Mouse (Mus musculus): ENCODE results near the gene Ciita.

Gene Ciita

GRCm38 (mm10) chr16:10471950-10472349 is 7.9 kb upstream of the Ciita start:
- DNase-seq (ENCODE audit: low read depth, low spot score): no peak

- DNase-seq (ENCODE audit: low read depth, low spot score): no peak
These were observed 4.9 kb upstream of the Ciita start for GRCm38 (mm10) chr16:10474956-10475355.

- DNase-seq (ENCODE audit: low read depth, low spot score): no peak
These were observed 3.9 kb upstream of the Ciita start for GRCm38 (mm10) chr16:10475919-10476318.

DNA sequence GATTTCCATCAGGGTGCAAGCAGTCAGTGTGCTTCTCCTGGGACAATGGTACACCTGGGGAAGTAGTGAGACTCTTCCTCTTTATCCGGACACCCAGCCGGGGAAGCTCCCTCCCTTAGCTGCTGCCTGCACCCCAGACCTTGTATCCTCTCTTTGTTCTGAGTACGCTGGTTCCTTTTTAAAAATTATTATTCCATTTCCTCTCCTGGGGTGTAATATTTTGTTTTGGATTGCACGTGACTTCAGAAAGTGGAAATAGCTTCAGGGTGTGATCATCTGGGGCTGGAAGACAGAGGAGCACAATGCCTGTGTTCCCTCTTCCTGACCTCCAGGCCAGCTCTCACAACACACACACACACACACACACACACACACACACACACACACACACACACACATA is 2.5 kb downstream of the Ciita start:
- no peak for DNase-seq (ENCODE audit: low read depth, low spot score)

DNA sequence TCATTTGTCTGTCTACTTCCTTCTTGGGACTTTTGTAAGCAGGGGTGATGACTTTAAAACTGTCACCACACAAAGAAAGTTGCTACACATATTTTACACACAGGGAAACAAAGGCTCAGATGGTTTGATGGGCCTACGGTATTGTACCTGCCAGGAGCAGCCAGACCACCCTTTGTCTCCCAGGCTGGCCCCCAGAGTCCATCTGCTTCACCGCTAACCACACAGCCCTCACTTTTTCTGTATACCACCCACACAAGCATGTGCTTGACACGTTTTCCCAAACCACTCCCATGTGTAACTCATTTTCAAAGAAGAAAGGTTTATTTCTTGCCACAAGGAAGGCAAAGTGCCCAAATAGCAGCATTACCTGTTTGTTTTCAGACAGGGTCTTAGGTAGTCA is 7.1 kb downstream of the Ciita start:
- DNase-seq (ENCODE audit: low read depth, low spot score): no peak

GRCm38 (mm10) chr16:10487895-10488493 is 8.1 kb downstream of the Ciita start:
- DNase-seq (ENCODE audit: low read depth, low spot score): no peak

DNA sequence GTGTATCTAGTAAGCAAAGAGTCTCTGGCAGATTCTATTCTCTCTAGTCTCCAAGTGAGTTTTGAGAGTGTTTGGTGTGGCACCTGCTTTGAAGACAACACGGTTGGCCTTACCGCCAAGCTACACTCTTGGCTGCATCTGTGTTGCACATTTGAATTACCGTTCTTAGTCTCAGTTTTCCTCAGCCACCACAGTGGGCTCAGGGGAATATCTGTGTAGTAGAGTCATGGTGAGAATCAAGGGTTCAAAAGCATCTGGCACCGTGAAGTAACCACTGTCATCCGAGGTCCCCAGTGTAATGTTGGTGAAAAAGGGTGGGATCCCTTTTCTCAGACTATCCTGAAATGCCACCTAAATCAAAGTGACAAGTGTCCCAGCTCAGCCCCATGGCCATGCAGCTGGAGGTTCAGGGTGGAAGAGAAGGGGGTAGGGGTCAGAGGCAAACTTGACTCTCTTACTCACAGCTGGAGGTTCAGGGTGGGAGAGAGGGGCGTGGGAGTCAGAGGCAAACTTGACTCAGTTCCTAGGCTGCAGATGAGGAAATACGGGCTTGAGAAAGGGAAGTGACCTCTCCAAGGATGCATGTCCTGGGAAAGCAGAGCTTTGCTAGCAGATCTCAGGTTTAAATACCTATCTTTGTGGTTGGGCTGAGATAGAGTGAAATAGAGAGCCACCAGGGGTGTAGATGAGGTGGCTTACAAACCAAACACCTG is 9.1 kb downstream of the Ciita start:
- no peak for DNase-seq (ENCODE audit: low read depth, low spot score)

DNA sequence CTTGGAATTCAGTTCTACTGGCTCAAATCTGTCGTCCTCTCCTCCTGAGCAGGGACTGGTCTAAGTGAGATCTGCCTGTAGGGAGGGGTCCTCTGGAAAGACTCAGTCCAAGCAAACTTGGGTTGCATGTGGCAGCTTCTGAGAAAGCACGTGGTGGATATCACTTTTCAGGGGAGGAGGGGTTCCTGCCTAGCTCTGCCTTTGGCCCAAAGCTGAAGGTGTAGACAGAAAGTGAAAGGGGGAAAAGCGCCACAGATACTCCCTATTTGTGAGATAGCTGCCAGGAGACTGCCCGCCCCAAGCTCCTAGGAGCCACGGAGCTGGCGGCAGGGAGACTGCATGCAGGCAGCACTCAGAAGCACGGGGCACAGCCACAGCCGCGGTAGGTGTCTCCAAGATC is 9.6 kb downstream of the Ciita start:
- DNase-seq (ENCODE audit: low read depth, low spot score): no peak

DNA sequence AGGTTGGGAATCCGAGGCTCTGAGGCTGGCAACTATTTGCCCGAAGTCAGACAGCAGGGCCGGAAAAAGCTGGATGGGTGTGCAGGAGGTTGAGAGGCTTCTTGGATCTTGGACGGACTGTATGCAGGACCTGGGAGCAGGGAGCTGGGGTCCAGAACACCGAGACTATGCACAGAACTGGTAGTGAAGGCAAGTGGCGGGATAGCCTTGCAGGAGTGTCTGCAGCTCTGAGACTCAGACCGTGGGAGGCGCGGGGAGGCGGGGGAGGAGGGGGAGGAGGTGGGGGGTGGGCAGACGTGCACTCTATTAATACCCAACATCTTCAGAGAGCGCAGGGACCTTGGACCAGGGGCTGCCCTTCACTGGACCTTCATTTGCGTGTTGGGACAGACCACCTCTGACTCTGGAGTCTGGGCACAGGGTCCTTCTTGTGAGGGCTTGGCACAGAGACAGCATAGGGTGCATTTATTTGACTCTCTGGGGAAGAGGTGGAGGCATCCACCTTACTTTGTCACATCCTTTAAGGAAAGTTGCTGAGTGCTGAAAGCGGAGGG is 10.1 kb downstream of the Ciita start:
- DNase-seq (ENCODE audit: low read depth, low spot score): no peak

DNA sequence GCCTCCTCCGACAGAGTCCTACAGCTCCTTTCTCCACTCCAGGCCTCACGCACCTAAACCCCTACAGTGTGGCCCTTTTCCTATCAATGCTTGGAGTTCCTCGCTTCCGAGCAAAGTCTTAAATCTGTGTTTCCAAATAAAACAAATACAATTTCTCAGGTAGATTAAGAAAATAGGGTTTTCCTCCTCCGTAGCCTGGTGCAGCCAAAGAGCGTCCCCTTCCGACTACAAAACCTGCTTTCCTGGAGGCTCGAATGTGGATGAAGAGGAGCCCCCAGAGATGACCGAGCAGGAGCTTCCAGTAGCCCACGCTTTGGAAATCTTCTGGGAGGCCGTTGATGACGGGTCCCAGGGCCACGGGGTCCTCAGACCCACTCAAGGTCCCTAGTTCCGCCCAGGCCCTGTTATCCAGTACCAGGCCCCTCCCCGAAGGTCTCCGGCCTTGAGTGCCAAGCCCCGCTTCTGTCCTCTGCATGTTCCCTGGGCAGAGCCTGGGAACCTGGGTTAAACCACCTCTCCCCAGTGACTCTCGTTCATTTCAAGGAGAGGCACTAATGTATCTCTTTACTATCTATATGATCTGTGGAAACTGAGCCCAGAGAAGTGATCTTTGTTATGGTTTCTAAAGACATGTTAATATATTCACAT is 10.8 kb downstream of the Ciita start:
- DNase-seq (ENCODE audit: low read depth, low spot score): no peak

DNA sequence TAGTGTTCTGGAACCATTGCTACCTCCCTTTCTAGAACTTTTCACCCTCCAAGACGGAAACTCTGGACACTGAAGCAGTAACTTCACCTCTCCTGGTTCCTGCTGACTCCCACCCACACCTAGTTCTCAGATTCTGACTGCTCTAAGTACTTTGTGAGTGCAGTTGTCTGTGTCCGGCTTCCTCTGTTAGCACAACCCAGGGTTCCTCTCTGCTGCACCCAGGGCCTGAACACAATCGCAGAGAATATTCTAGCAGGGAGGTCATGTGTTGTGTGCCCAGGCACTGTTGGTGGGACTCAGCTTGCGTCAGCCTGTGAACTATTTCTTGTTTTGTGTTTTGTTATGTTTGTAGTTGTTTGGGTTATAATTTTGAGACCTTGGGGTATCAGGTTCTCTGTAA is 11.9 kb downstream of the Ciita start:
- DNase-seq (ENCODE audit: low read depth, low spot score): no peak

- no peak for DNase-seq (ENCODE audit: low read depth, low spot score)
These were observed 12.7 kb downstream of the Ciita start for GRCm38 (mm10) chr16:10492587-10492986.

GRCm38 (mm10) chr16:10495824-10496298 is 16.0 kb downstream of the Ciita start:
- DNase-seq (ENCODE audit: low read depth, low spot score): no peak

DNA sequence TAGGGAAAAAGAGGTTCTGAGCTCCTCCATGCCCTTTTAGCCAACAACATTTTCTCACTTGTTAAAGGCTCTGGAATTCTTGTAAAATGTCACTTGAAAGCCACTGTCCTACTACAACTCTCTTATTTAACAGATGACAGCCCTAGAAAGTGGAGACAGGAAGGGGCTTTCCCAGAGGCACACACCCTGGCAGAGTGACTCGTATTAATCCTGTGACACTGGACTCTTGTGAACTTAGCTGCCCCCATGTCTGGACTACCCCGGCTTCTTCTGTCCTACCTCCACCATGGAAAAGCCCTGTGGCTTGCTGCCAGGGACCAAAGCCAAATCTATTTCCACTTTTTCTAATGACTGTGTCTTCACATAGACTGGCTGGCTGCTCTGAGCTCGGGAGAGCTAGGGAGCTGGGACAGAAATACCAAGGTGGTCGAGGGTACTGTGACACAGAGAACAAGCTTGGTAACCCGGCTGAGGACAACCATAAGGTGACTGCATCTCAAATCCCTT is 18.3 kb downstream of the Ciita start:
- DNase-seq (ENCODE audit: low read depth, low spot score): no peak

DNA sequence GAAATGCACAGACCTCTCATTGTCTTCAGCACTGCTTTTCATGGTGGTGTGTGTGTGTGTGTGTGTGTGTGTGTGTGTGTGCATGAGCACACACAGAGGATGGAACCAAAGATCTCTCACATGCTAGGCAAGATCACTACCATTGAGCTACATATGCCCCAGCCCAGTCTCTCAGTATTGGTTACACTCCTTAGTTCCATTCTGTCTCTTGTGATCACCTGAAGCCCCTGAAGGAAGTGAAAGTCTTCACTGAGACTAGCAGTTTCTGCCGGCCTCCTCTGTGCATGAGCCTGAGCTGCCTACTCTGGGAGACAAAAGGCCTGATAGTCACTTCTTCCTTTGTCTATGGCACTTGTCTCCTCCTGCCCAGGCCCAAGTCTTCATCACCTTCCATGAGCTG is 19.3 kb downstream of the Ciita start:
- DNase-seq (ENCODE audit: low read depth, low spot score): no peak

DNA sequence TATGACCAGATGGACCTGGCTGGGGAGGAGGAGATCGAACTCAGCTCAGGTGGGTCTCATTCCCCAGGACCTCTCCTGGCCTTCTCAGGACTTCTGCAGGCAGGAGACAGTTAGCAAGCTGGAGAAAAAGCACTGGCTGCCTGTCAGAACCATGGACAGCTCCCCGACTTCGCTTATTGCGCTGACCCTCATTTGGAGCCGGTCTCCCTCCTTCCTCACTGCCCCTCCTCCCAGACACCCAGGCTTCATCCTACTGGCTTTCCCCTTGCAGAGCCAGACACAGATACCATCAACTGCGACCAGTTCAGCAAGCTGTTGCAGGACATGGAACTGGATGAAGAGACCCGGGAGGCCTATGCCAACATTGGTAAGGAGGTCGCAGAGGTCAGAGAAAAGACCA is 22.0 kb downstream of the Ciita start:
- peak; percentile 69 for DNase-seq (ENCODE audit: low read depth, low spot score)

GRCm38 (mm10) chr16:10503058-10503457 is 23.2 kb downstream of the Ciita start:
- DNase-seq (ENCODE audit: low read depth, low spot score): no peak

GRCm38 (mm10) chr16:10507445-10507844 is 27.6 kb downstream of the Ciita start:
- DNase-seq (ENCODE audit: low read depth, low spot score): no peak

GRCm38 (mm10) chr16:10508691-10509090 is 28.8 kb downstream of the Ciita start:
- no peak for DNase-seq (ENCODE audit: low read depth, low spot score)

- DNase-seq (ENCODE audit: low read depth, low spot score): no peak
These were observed 30.7 kb downstream of the Ciita start for GRCm38 (mm10) chr16:10510477-10511133.

- DNase-seq (ENCODE audit: low read depth, low spot score): no peak
These were observed 31.3 kb downstream of the Ciita start for GRCm38 (mm10) chr16:10511134-10511520.

Measured in embryo, embryonic 11.5 days (tissue).